Mouse (Mus musculus): ENCODE results near the gene Grhpr.
"Not testable (repeated sequence)": the region's sequence is repeated elsewhere in the genome, so short reads cannot be mapped to it uniquely, and the experiment has no call there.

Gene Grhpr

GRCm38 (mm10) chr4:44973871-44974270, 7.3 kb upstream of the Grhpr start:
- DNase-seq (ENCODE audit: low read depth, low spot score): no peak

- no peak for DNase-seq (ENCODE audit: low read depth, low spot score)
These were observed 6.9 kb upstream of the Grhpr start for GRCm38 (mm10) chr4:44974331-44974730.

GRCm38 (mm10) chr4:44976026-44976615, 5.1 kb upstream of the Grhpr start:
- no peak for DNase-seq (ENCODE audit: low read depth, low spot score)

GRCm38 (mm10) chr4:44976921-44977710, 4.1 kb upstream of the Grhpr start:
- no peak for DNase-seq (ENCODE audit: low read depth, low spot score)

GRCm38 (mm10) chr4:44978175-44978574, 3.0 kb upstream of the Grhpr start:
- DNase-seq (ENCODE audit: low read depth, low spot score): no peak

GRCm38 (mm10) chr4:44979794-44980338, 1.3 kb upstream of the Grhpr start:
- no peak for DNase-seq (ENCODE audit: low read depth, low spot score)

GRCm38 (mm10) chr4:44981974-44982287, 736 bp downstream of the Grhpr start:
- no peak for DNase-seq (ENCODE audit: low read depth, low spot score)

GRCm38 (mm10) chr4:44982440-44983130, 1.4 kb downstream of the Grhpr start:
- DNase-seq (ENCODE audit: low read depth, low spot score): no peak

GRCm38 (mm10) chr4:44983131-44983740, 2.0 kb downstream of the Grhpr start:
- no peak for DNase-seq (ENCODE audit: low read depth, low spot score)

- no peak for DNase-seq (ENCODE audit: low read depth, low spot score)
These were observed 9.4 kb downstream of the Grhpr start for GRCm38 (mm10) chr4:44990560-44990959.

- not testable (repeated sequence) for DNase-seq (ENCODE audit: low read depth, low spot score)
These were observed 11.1 kb downstream of the Grhpr start for GRCm38 (mm10) chr4:44992330-44992729.

GRCm38 (mm10) chr4:44993179-44993578, 12.0 kb downstream of the Grhpr start:
- DNase-seq (ENCODE audit: low read depth, low spot score): not testable (repeated sequence)

GRCm38 (mm10) chr4:44993847-44994246, 12.7 kb downstream of the Grhpr start:
- no peak for DNase-seq (ENCODE audit: low read depth, low spot score)

- no peak for DNase-seq (ENCODE audit: low read depth, low spot score)
These were observed 13.6 kb downstream of the Grhpr start for GRCm38 (mm10) chr4:44994776-44995175.

- DNase-seq (ENCODE audit: low read depth, low spot score): no peak
These were observed 16.9 kb downstream of the Grhpr start for GRCm38 (mm10) chr4:44998071-44998470.

GRCm38 (mm10) chr4:45000001-45000400, 18.8 kb downstream of the Grhpr start:
- no peak for DNase-seq (ENCODE audit: low read depth, low spot score)

- DNase-seq (ENCODE audit: low read depth, low spot score): no peak
These were observed 24.3 kb downstream of the Grhpr start for GRCm38 (mm10) chr4:45005452-45005851.

GRCm38 (mm10) chr4:45010806-45011415, 29.7 kb downstream of the Grhpr start:
- no peak for DNase-seq (ENCODE audit: low read depth, low spot score)

- peak; percentile 75 for DNase-seq (ENCODE audit: low read depth, low spot score)
These were observed 30.4 kb downstream of the Grhpr start for GRCm38 (mm10) chr4:45011581-45012104.

GRCm38 (mm10) chr4:45012105-45012975, 31.1 kb downstream of the Grhpr start, which contains the start of gene Zbtb5:
Gene Zbtb5 (minus strand): TSS chr4:45012412.
- peak; percentile 100 for DNase-seq (ENCODE audit: low read depth, low spot score)
